Mouse (Mus musculus) kidney, postnatal 36 days (tissue): ENCODE measurements around the gene Dpp6.

Source experiments
- DNase-seq, 2 experiments: peaks; one replicate each; pipeline ENCODE4 v3.0.0; 2021 to 2022; ENCODE audit warnings: mixed read lengths in 2 of 2

Gene Dpp6

GRCm38 (mm10) chr5:27203131-27203530 is 386.1 kb downstream of the Dpp6 start:
- no peak for DNase-seq

GRCm38 (mm10) chr5:27204721-27205120 is 387.7 kb downstream of the Dpp6 start:
- no peak for DNase-seq

GRCm38 (mm10) chr5:27205754-27206153 is 388.8 kb downstream of the Dpp6 start:
- no peak for DNase-seq

- no peak for DNase-seq
Observed at GRCm38 (mm10) chr5:27206213-27206612, 389.2 kb downstream of the Dpp6 start.

GRCm38 (mm10) chr5:27220116-27220515 is 403.1 kb downstream of the Dpp6 start:
- no peak for DNase-seq

GRCm38 (mm10) chr5:27242078-27242477 is 425.1 kb downstream of the Dpp6 start:
- no peak for DNase-seq

GRCm38 (mm10) chr5:27243226-27243625 is 426.2 kb downstream of the Dpp6 start:
- DNase-seq = no peak

- no peak for DNase-seq
Observed at GRCm38 (mm10) chr5:27247793-27248192, 430.8 kb downstream of the Dpp6 start.

- DNase-seq = no peak
Observed at GRCm38 (mm10) chr5:27248685-27249084, 431.7 kb downstream of the Dpp6 start.

- DNase-seq = no peak
Observed at GRCm38 (mm10) chr5:27249951-27250350, 432.9 kb downstream of the Dpp6 start.

- DNase-seq = no peak
Observed at GRCm38 (mm10) chr5:27250906-27251305, 433.9 kb downstream of the Dpp6 start.

GRCm38 (mm10) chr5:27251361-27251760 is 434.4 kb downstream of the Dpp6 start:
- DNase-seq = no peak

GRCm38 (mm10) chr5:27255247-27255646 is 438.2 kb downstream of the Dpp6 start:
- DNase-seq = no peak

GRCm38 (mm10) chr5:27258636-27259035 is 441.6 kb downstream of the Dpp6 start:
- no peak for DNase-seq

GRCm38 (mm10) chr5:27261746-27262727 is 445.0 kb downstream of the Dpp6 start:
- DNase-seq = no peak

- DNase-seq = no peak
Observed at GRCm38 (mm10) chr5:27262751-27263150, 445.7 kb downstream of the Dpp6 start.

- no peak for DNase-seq
Observed at GRCm38 (mm10) chr5:27265281-27265680, 448.3 kb downstream of the Dpp6 start.

GRCm38 (mm10) chr5:27271336-27271735 is 454.3 kb downstream of the Dpp6 start:
- DNase-seq = no peak

GRCm38 (mm10) chr5:27274781-27275395 is 457.9 kb downstream of the Dpp6 start:
- DNase-seq = no peak

- DNase-seq = no peak
Observed at GRCm38 (mm10) chr5:27275871-27276270, 458.9 kb downstream of the Dpp6 start.

- DNase-seq = no peak
Observed at GRCm38 (mm10) chr5:27278120-27278645, 461.2 kb downstream of the Dpp6 start.

GRCm38 (mm10) chr5:27286876-27287275 is 469.9 kb downstream of the Dpp6 start:
- no peak for DNase-seq

- DNase-seq = no peak
Observed at GRCm38 (mm10) chr5:27291378-27291777, 474.4 kb downstream of the Dpp6 start.

- DNase-seq = no peak
Observed at GRCm38 (mm10) chr5:27292236-27292635, 475.2 kb downstream of the Dpp6 start.
